Mouse (Mus musculus) heart, embryonic 10.5 days (tissue): ENCODE results near the gene Dab2. TPM values are rescaled to one million over a fixed set of nuclear protein-coding genes. Genes with fewer than 3 reads are reported as not detected.

Source experiments
- DNase-seq: peaks from one replicate; pipeline ENCODE4 v3.0.0-alpha.2; 2017; ENCODE audit warnings: low spot score
- H3K27ac ChIP-seq: fragments of 300-500 bp; sonication (generic); 2 replicates; pipeline ENCODE4 v1.5.1; 2016; ENCODE audit warnings: mild to moderate bottlenecking
- H3K27me3 ChIP-seq: fragments of 300-500 bp; sonication (generic); 2 replicates; pipeline ENCODE4 v1.6.1; 2016; ENCODE audit warnings: mild to moderate bottlenecking; ENCODE audit not compliant: poor library complexity, insufficient read depth, severe bottlenecking
- H3K36me3 ChIP-seq: fragments of 300-500 bp; sonication (generic); 2 replicates; pipeline ENCODE4 v1.6.1; 2016; ENCODE audit warnings: mild to moderate bottlenecking, moderate library complexity
- H3K4me1 ChIP-seq: fragments of 300-500 bp; sonication (generic); 2 replicates; pipeline ENCODE4 v1.6.1; 2016; ENCODE audit warnings: mild to moderate bottlenecking
- H3K4me3 ChIP-seq: fragments of 300-500 bp; sonication (generic); 2 replicates; pipeline ENCODE4 v1.5.1; 2016; ENCODE audit warnings: mild to moderate bottlenecking, moderate library complexity
- H3K9me3 ChIP-seq: fragments of 300-500 bp; sonication (generic); 2 replicates; pipeline ENCODE4 v1.6.1; 2016; ENCODE audit warnings: mild to moderate bottlenecking, moderate library complexity
- WGBS: fragments of 180-500 bp; shearing (Covaris S2); methylation state at CpG from one replicate; pipeline ENCODE4 v1.1.7; 2016; 5-methylcytosine and 5-hydroxymethylcytosine counted together
- polyA plus RNA-seq: library from polyadenylated mRNA; unstranded; fragments of >200 nt; fragmentation: Nextera tagmentation; extraction: Ambion mirVana; gene quantifications from 2 replicates; pipeline ENCODE4 v1.2.1, GENCODE M21; 2016

The Dab2 gene
- polyA plus RNA-seq, 1 experiment from 2014 or later = 45.7 TPM

DNA sequence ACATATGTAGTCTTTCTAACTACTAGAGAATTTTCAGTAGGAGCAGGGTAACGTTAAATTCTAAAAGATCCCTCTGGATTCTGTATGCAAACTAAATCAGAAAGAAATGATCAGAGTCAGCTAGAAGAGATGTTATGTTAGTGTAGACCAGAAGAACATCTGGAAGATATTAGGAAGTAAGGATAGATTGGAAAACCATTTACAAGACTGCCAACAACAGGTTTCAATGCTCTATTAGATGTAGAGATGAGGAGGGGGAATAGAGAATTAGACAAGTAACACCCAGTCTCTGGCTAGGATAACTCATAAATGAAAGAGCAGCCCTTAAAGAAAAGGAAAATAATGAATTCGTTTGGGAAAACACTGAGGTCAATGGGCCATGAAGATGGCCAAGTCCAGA is 154.9 kb downstream of the Dab2 start:
- Histone ChIP-seq H3K9me3 (no peaks in the 10 kb centered on the region), H3K27me3 (no peaks in the 10 kb centered on the region), H3K36me3 (no peaks in the 10 kb centered on the region), H3K4me3 (no peak overlapping the region), H3K4me1 (no peaks in the 10 kb centered on the region), H3K27ac (no peak overlapping the region)
- no peak for DNase-seq
- 78% methylated on average over 2 of the region's 2 CpGs for WGBS

GRCm38 (mm10) chr15:6461381-6461780 is 161.8 kb downstream of the Dab2 start:
- DNase-seq = no peak
- Histone ChIP-seq H3K27ac (no peak overlapping the region), H3K36me3 (no peaks in the 10 kb centered on the region), H3K4me1 (no peaks in the 10 kb centered on the region), H3K9me3 (no peaks in the 10 kb centered on the region), H3K4me3 (no peak overlapping the region), H3K27me3 (no peaks in the 10 kb centered on the region)
- 78% methylated on average over 8 of the region's 8 CpGs for WGBS

- DNase-seq = no peak
- 82% methylated on average over 3 of the region's 3 CpGs for WGBS
Observed at GRCm38 (mm10) chr15:6463361-6463923, 163.9 kb downstream of the Dab2 start.

DNA sequence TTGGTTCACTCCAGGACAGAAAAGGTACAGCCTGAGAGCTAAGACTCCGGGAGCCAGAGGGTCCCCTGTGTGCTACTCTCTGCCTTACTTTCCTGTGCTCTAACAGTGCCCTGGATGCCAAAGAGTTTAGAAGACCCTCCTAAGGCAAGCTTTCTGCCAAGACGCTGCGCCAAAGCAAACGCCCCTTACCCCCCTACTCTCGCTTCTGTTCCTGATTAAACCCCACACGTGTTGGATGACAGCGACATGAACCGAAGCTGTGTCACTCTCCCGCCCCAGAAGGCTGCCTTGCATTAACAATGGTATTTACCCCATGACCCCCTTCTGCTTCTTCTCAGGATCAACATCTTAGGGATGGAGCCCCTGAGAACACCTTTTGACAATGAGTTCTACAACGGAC is 167.4 kb downstream of the Dab2 start:
- Histone ChIP-seq H3K36me3 (no peaks in the 10 kb centered on the region), H3K4me1 (no peaks in the 10 kb centered on the region), H3K9me3 (no peaks in the 10 kb centered on the region), H3K27ac (no peak overlapping the region), H3K27me3 (no peaks in the 10 kb centered on the region), H3K4me3 (no peak overlapping the region)
- no peak for DNase-seq
- 72% methylated on average over 10 of the region's 10 CpGs for WGBS

More at GRCm38 (mm10) chr15:6463361-6463923, 163.9 kb downstream of the Dab2 start:
- no peaks in the 10 kb centered on the region for H3K9me3 ChIP-seq
- H3K27me3 ChIP-seq = no peaks in the 10 kb centered on the region
- no peak overlapping the region for H3K4me3 ChIP-seq
- no peaks in the 10 kb centered on the region for H3K4me1 ChIP-seq
- no peaks in the 10 kb centered on the region for H3K36me3 ChIP-seq
- no peak overlapping the region for H3K27ac ChIP-seq

GRCm38 (mm10) chr15:6468845-6469244 is 169.3 kb downstream of the Dab2 start:
- Histone ChIP-seq H3K27ac (no peak overlapping the region), H3K9me3 (no peaks in the 10 kb centered on the region), H3K36me3 (no peaks in the 10 kb centered on the region), H3K27me3 (no peaks in the 10 kb centered on the region), H3K4me1 (no peaks in the 10 kb centered on the region), H3K4me3 (no peak overlapping the region)
- 81% methylated on average over 1 of the region's 1 CpGs for WGBS
- DNase-seq = no peak

DNA sequence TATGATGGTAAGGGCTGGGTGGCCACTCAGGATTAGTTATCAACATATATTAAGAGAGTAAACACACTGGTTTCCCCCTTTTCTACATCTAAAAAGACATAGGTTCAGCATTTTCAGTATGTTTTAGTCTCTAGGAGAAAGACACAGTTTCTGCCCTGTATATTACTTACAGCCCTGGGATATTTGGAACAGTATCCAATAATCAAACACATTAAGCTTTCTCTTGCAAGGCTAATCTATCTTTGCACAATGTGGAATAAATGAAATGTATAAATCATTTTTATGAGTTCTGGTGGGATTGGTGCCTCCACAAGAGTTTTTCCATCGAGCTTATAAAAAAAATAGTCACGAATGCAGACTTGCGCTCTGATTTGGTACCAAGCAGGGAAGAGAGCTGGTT is 169.8 kb downstream of the Dab2 start:
- DNase-seq = no peak
- WGBS = 87% methylated on average over 3 of the region's 3 CpGs
- H3K27ac ChIP-seq = no peak overlapping the region
- H3K27me3 ChIP-seq = no peaks in the 10 kb centered on the region
- no peaks in the 10 kb centered on the region for H3K4me1 ChIP-seq
- no peaks in the 10 kb centered on the region for H3K36me3 ChIP-seq
- H3K9me3 ChIP-seq = no peaks in the 10 kb centered on the region
- H3K4me3 ChIP-seq = no peak overlapping the region

- H3K4me1 ChIP-seq = no peaks in the 10 kb centered on the region
- no peak overlapping the region for H3K4me3 ChIP-seq
- 66% methylated on average over 3 of the region's 3 CpGs for WGBS
- H3K36me3 ChIP-seq = no peaks in the 10 kb centered on the region
- no peaks in the 10 kb centered on the region for H3K9me3 ChIP-seq
- H3K27ac ChIP-seq = no peak overlapping the region
- H3K27me3 ChIP-seq = no peaks in the 10 kb centered on the region
- no peak for DNase-seq
Observed at GRCm38 (mm10) chr15:6483561-6483960, 184.0 kb downstream of the Dab2 start.

Other genes starting within 250 kb of the Dab2 start
- not detected in 2 replicates for gene C9, start 145.5 kb downstream of the Dab2 start, polyA plus RNA-seq
- 2.1 and 4.7 TPM in 2 replicates for gene Fyb, start 223.1 kb downstream of the Dab2 start, polyA plus RNA-seq